Mouse (Mus musculus): Measurements from ENCODE around the gene Pax5.

Pax5 gene

GRCm38 (mm10) chr4:44667369-44667768 lies 42.9 kb downstream of the Pax5 start:
- no peak for DNase-seq (ENCODE audit: low spot score)

GRCm38 (mm10) chr4:44664767-44665056 lies 45.6 kb downstream of the Pax5 start:
- no peak for DNase-seq (ENCODE audit: low spot score)

GRCm38 (mm10) chr4:44664004-44664766 lies 46.1 kb downstream of the Pax5 start:
- no peak for DNase-seq (ENCODE audit: low spot score)

- no peak for DNase-seq (ENCODE audit: low spot score)
Observed at GRCm38 (mm10) chr4:44663489-44663888, 46.8 kb downstream of the Pax5 start.

- DNase-seq (ENCODE audit: low spot score), result no peak
Observed at GRCm38 (mm10) chr4:44645181-44645580, 65.1 kb downstream of the Pax5 start.

- no peak for DNase-seq (ENCODE audit: low spot score)
Observed at GRCm38 (mm10) chr4:44641831-44642587, 68.3 kb downstream of the Pax5 start.

- no peak for DNase-seq (ENCODE audit: low spot score)
Observed at GRCm38 (mm10) chr4:44635618-44636017, 74.7 kb downstream of the Pax5 start.

GRCm38 (mm10) chr4:44633694-44634524 lies 76.4 kb downstream of the Pax5 start:
- no peak for DNase-seq (ENCODE audit: low spot score)

- DNase-seq (ENCODE audit: low spot score), result no peak
Observed at GRCm38 (mm10) chr4:44630059-44630458, 80.2 kb downstream of the Pax5 start.

GRCm38 (mm10) chr4:44627890-44628289 lies 82.4 kb downstream of the Pax5 start:
- DNase-seq (ENCODE audit: low spot score), result no peak

GRCm38 (mm10) chr4:44625108-44625424 lies 85.2 kb downstream of the Pax5 start:
- no peak for DNase-seq (ENCODE audit: low spot score)

- no peak for DNase-seq (ENCODE audit: low spot score)
Observed at GRCm38 (mm10) chr4:44624232-44625107, 85.8 kb downstream of the Pax5 start.

GRCm38 (mm10) chr4:44623435-44623727 lies 86.9 kb downstream of the Pax5 start:
- no peak for DNase-seq (ENCODE audit: low spot score)

GRCm38 (mm10) chr4:44622682-44623434 lies 87.4 kb downstream of the Pax5 start:
- DNase-seq (ENCODE audit: low spot score), result no peak

- no peak for DNase-seq (ENCODE audit: low spot score)
Observed at GRCm38 (mm10) chr4:44620241-44620640, 90.0 kb downstream of the Pax5 start.

- DNase-seq (ENCODE audit: low spot score), result no peak
Observed at GRCm38 (mm10) chr4:44614066-44614667, 96.1 kb downstream of the Pax5 start.

GRCm38 (mm10) chr4:44612392-44612791 lies 97.9 kb downstream of the Pax5 start:
- DNase-seq (ENCODE audit: low spot score), result no peak

- DNase-seq (ENCODE audit: low spot score), result no peak
Observed at GRCm38 (mm10) chr4:44605453-44605852, 104.8 kb downstream of the Pax5 start.

- DNase-seq (ENCODE audit: low spot score), result no peak
Observed at GRCm38 (mm10) chr4:44602257-44602801, 108.0 kb downstream of the Pax5 start.

GRCm38 (mm10) chr4:44601370-44601769 lies 108.9 kb downstream of the Pax5 start:
- no peak for DNase-seq (ENCODE audit: low spot score)

GRCm38 (mm10) chr4:44600875-44601274 lies 109.4 kb downstream of the Pax5 start:
- no peak for DNase-seq (ENCODE audit: low spot score)

Data from ovary, adult 18-20 months (tissue).